Mouse (Mus musculus): ENCODE measurements at regions not wholly inside any gene's neighbourhood (a gene's known extent, or its start where the extent isn't known, plus 50 kb on each side); places are given as distances from the start of the nearest gene placed in this dataset.

DNA sequence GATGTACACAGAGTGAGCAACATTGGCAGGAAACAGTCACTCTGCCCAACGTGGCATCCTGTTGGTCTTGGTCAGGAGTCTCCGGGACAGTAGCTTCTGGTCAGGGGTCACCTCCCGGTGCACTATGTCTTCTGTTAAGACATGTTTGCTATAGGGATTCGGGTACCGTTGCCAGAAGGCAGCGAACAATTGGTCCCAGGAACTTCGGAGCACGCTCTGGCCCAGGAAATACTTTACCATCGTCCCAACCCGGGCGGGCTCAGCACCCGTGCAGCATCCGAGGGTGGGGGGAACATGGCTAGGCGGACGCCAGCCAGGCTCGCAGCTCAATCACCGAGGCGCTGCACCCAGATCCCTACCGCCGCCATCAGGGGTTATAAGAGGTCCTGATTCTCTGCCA is 80.6 kb upstream of the Adam23 start:
- no peak overlapping the region for H3K4me3 ChIP-seq
- 94% methylated on average over 20 of the region's 20 CpGs for WGBS
- H3K27ac ChIP-seq = no peak overlapping the region
- ATAC-seq (ENCODE audit: low FRiP score, low read depth) = no peak
- peaks cover 3% of the 10 kb centered on the region for H3K4me1 ChIP-seq
- H3K9ac ChIP-seq = no peak overlapping the region
- H3K27me3 ChIP-seq = no peaks in the 10 kb centered on the region
- H3K9me3 ChIP-seq = 0 out of 2 replicates have a peak, but pooled peaks cover 3% of the 10 kb centered on the region
- H3K4me2 ChIP-seq (replicated peaks) = no peak overlapping the region
- no peaks in the 10 kb centered on the region for H3K36me3 ChIP-seq

DNA sequence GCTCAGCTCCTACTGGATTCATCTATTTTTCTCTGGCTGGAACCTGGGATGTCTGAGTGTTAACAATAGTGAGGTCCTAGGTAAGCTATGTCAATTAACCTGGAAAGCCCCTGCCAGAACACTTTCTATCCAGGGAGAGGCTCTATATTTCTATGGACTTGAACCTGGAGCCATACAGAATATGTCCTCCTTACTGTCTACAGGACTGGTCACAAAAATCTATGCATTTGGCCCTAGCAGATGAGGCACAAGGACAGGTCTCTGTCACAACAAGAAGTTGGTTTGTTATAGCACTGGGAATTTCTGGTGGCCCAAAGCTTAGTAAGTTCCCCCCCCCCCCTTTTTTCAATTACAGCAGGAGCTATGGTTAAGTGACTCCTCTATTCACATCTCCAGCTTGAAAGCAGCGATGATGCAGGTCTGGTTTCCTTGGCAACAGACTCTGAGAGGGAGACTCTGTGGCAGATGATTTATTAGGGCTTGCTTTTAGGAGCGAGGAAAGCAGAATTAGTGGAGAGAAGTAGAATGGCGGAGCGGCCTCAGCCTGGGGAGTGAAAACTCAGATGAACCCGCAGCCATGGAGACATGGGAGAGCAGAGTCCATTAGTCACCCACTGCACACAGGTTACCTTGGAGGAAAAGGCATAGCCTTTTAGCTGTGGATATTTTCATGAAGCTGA is 77.9 kb upstream of the Adam23 start:
- no peak for ATAC-seq (ENCODE audit: low FRiP score, low read depth)
- Histone ChIP-seq H3K9me3 (0 out of 2 replicates have a peak, but pooled peaks cover 3% of the 10 kb centered on the region), H3K4me2 (replicated peaks) (no peak overlapping the region), H3K4me3 (no peak overlapping the region), H3K9ac (no peak overlapping the region), H3K27me3 (no peaks in the 10 kb centered on the region), H3K27ac (no peak overlapping the region), H3K4me1 (peaks cover 3% of the 10 kb centered on the region), H3K36me3 (no peaks in the 10 kb centered on the region)
- WGBS = 15% methylated on average over 5 of the region's 5 CpGs

- Histone ChIP-seq H3K27ac (no peak overlapping the region), H3K36me3 (no peaks in the 10 kb centered on the region), H3K4me3 (no peak overlapping the region), H3K27me3 (no peaks in the 10 kb centered on the region), H3K4me2 (replicated peaks) (no peak overlapping the region), H3K9ac (no peak overlapping the region), H3K9me3 (0 out of 2 replicates have a peak, but pooled peaks cover 3% of the 10 kb centered on the region), H3K4me1 (peaks cover 3% of the 10 kb centered on the region)
- ATAC-seq (ENCODE audit: low FRiP score, low read depth) = no peak
- 35% methylated on average over 3 of the region's 3 CpGs for WGBS
Observed at GRCm38 (mm10) chr1:63368921-63369320, 76.8 kb upstream of the Adam23 start.

GRCm38 (mm10) chr1:63369561-63369960 is 76.1 kb upstream of the Adam23 start:
- no peaks in the 10 kb centered on the region for H3K36me3 ChIP-seq
- no peak for ATAC-seq (ENCODE audit: low FRiP score, low read depth)

GRCm38 (mm10) chr1:63383110-63383509 is 62.6 kb upstream of the Adam23 start:
- Histone ChIP-seq H3K4me3 (no peak overlapping the region), H3K27me3 (no peaks in the 10 kb centered on the region), H3K9me3 (no peaks in the 10 kb centered on the region), H3K27ac (no peak overlapping the region), H3K36me3 (no peaks in the 10 kb centered on the region), H3K4me1 (peaks cover 6% of the 10 kb centered on the region), H3K4me2 (replicated peaks) (no peak overlapping the region), H3K9ac (no peak overlapping the region)
- no peak for ATAC-seq (ENCODE audit: low FRiP score, low read depth)
- 70% methylated on average over 3 of the region's 3 CpGs for WGBS

More at GRCm38 (mm10) chr1:63369561-63369960, 76.1 kb upstream of the Adam23 start:
- 0 out of 2 replicates have a peak, but pooled peaks cover 3% of the 10 kb centered on the region for H3K9me3 ChIP-seq
- H3K27ac ChIP-seq = no peak overlapping the region
- peaks cover 3% of the 10 kb centered on the region for H3K4me1 ChIP-seq
- H3K9ac ChIP-seq = no peak overlapping the region
- H3K27me3 ChIP-seq = no peaks in the 10 kb centered on the region
- no peak overlapping the region for H3K4me3 ChIP-seq
- H3K4me2 ChIP-seq (replicated peaks) = no peak overlapping the region

- ATAC-seq (ENCODE audit: low FRiP score, low read depth) = no peak; the same call in 1 of the 2 replicates
- H3K36me3 ChIP-seq = no peaks in the 10 kb centered on the region
- no peak overlapping the region for H3K4me2 ChIP-seq (replicated peaks)
- H3K9ac ChIP-seq = no peak overlapping the region
- no peaks in the 10 kb centered on the region for H3K27me3 ChIP-seq
- H3K4me3 ChIP-seq = no peak overlapping the region
- 31% methylated on average over 2 of the region's 2 CpGs for WGBS
- H3K4me1 ChIP-seq = peaks cover 6% of the 10 kb centered on the region
- H3K27ac ChIP-seq = no peak overlapping the region
- H3K9me3 ChIP-seq = no peaks in the 10 kb centered on the region
Observed at GRCm38 (mm10) chr1:63385116-63385515, 60.6 kb upstream of the Adam23 start.

GRCm38 (mm10) chr1:63395427-63395826 is 50.3 kb upstream of the Adam23 start:
- H3K36me3 ChIP-seq = no peaks in the 10 kb centered on the region
- no peaks in the 10 kb centered on the region for H3K27me3 ChIP-seq
- H3K4me1 ChIP-seq = no peaks in the 10 kb centered on the region
- no peak overlapping the region for H3K27ac ChIP-seq
- 89% methylated on average over 3 of the region's 3 CpGs for WGBS
- no peaks in the 10 kb centered on the region for H3K9me3 ChIP-seq
- H3K4me3 ChIP-seq = no peak overlapping the region
- H3K9ac ChIP-seq = no peak overlapping the region
- no peak overlapping the region for H3K4me2 ChIP-seq (replicated peaks)
- ATAC-seq (ENCODE audit: low FRiP score, low read depth) = peak; percentile 73

Measured in limb, embryonic 13.5 days (tissue).